Comparison of ENCODE assay signal across 8 mouse cellular contexts in genomic region chr15:80254847-80255645, GRCm38 (mm10). TPM values are rescaled to one million over a fixed set of nuclear protein-coding genes. Genes with fewer than 3 reads are reported as not detected.
DNase-seq lines count a peak whose midpoint lies in the region; ATAC-seq lines count a peak whose summit lies in the region.

Gene Atf4, plus strand, starts transcription at chr15:80255184.

- peak within 1 kb of the TSS; percentile 100 for H3K9ac ChIP-seq in hindbrain, embryonic 11.5 days (ENCODE audit: low read depth, low read length)

- H3K4me2 ChIP-seq in hindbrain, embryonic 11.5 days (replicated peaks; ENCODE audit: low read depth, low read length): peak within 1 kb of the TSS; percentile 86

- H3K27ac ChIP-seq in hindbrain, embryonic 11.5 days (ENCODE audit: low read depth, low read length): peak within 1 kb of the TSS; percentile 96

- peaks cover 12% of the 10 kb centered on the region; the same call in 1 of the 2 replicates for H3K4me1 ChIP-seq in hindbrain, embryonic 11.5 days (replicated peaks; ENCODE audit: control insufficient read depth, insufficient read depth, low read length)

- H3K27me3 ChIP-seq in hindbrain, embryonic 11.5 days (ENCODE audit: control insufficient read depth, insufficient read depth, low read length): no peaks in the 10 kb centered on the region

- peak; percentile 99 for DNase-seq in Muller cell, postnatal 12 days (ENCODE audit: inconsistent ontology term)
- peak; percentile 100 for DNase-seq in cerebellum, adult 9-11 months
- DNase-seq in frontal cortex, adult 2 months (ENCODE audit: extremely low spot score in 1 of 2, low spot score in 1 of 2): peak; percentile 99
- DNase-seq in hindbrain, embryonic 11.5 days (ENCODE audit: low spot score): peak; percentile 95
- peak; percentile 98 for DNase-seq in layer of hippocampus, postnatal 10 days (ENCODE audit: low spot score in 2 of 2)
- DNase-seq in lung, postnatal 10 days: peak; percentile 99
- DNase-seq in ovary, postnatal 36 days (ENCODE audit: low spot score): peak; percentile 96
- peak; percentile 97 for DNase-seq in thymus, postnatal 25 days

- peaks cover 22% of the 10 kb centered on the region for H3K36me3 ChIP-seq in hindbrain, embryonic 11.5 days (ENCODE audit: control insufficient read depth, insufficient read depth, low read length)

- H3K4me3 ChIP-seq in hindbrain, embryonic 11.5 days (ENCODE audit: low read depth, low read length): peak within 1 kb of the TSS; percentile 100

- under 1% methylated on average over 52 of the region's 62 CpGs for WGBS in hindbrain, embryonic 11.5 days

- ATAC-seq in hindbrain, embryonic 11.5 days (ENCODE audit: low FRiP score): peak; percentile 95

- H3K9me3 ChIP-seq in hindbrain, embryonic 11.5 days (ENCODE audit: control insufficient read depth, low read length): no peaks in the 10 kb centered on the region

RNA-seq across cellular contexts. Expression of gene Atf4, which starts in this region (rescaled TPM):
- polyA plus RNA-seq in frontal cortex, adult 2 months (2012; rRNA removed): 206 and 220 TPM in 2 replicates
- polyA plus RNA-seq in hindbrain, embryonic 11.5 days (2014; fragmentation: Nextera tagmentation; extraction: Ambion mirVana): 140 and 145 TPM in 2 replicates
- total RNA-seq in layer of hippocampus, postnatal 10 days (2021): 100 to 1,000 TPM; 102 to 108 TPM

Comparison
In these comparisons a context has a peak if more than half of its experiments do, and no peak if none do; other contexts are left out.
1. Peak in every context shown above with its lines: DNase-seq, ATAC-seq, H3K4me3 ChIP-seq and H3K27ac ChIP-seq.